Mouse (Mus musculus): ENCODE results near the gene Cenpx. TPM values are rescaled to one million over a fixed set of nuclear protein-coding genes. Genes with fewer than 3 reads are reported as not detected.

Cenpx gene
- polyA plus RNA-seq, 1 experiment from 2014 or later, result 99.1 TPM

DNA sequence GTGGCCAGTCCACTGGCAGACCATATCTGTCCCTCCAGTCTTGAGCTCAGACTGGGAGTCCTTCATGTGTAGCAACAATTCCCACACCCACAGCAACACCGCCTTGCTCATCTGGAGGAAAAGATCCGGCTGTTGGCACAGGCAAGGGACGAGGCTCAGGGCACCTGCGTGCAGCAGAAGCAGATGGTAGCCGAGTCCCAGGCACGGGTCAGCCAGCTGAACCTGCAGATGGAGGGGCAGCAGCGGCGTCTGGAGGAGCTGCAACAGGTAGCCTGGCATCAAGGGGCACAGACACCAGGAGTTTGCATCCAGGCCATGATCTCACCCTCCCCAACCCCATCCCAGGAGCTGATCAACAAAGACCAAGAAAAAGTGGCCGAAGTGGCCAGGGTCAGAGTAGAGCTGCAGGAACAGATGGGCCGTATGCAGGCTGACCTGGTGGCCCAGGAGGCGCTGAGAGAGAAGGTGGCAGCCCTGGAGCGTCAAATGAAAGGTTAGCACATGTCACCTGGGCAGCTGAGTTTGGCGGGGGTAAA is 6.4 kb upstream of the Cenpx start:
- Histone ChIP-seq H3K4me2 (ENCODE audit: low read length) (no peak overlapping the region; the same call in 1 of the 2 replicates), H3K4me1 (ENCODE audit: control insufficient read depth, insufficient read depth, low read length) (peaks cover 15% of the 10 kb centered on the region), H3K9me3 (ENCODE audit: control insufficient read depth, low read length) (no peaks in the 10 kb centered on the region), H3K27ac (replicated peaks; ENCODE audit: low read depth, low read length) (no peak overlapping the region), H3K4me3 (replicated peaks; ENCODE audit: low read depth, low read length) (no peak overlapping the region), H3K27me3 (ENCODE audit: control insufficient read depth, insufficient read depth, low read length) (no peaks in the 10 kb centered on the region), H3K9ac (replicated peaks; ENCODE audit: low read length) (no peak overlapping the region), H3K36me3 (ENCODE audit: control insufficient read depth, insufficient read depth, low read length) (peaks cover 37% of the 10 kb centered on the region)
- WGBS, result 84% methylated on average over 13 of the region's 13 CpGs
- ATAC-seq (ENCODE audit: low FRiP score, low TSS enrichment), result no peak
- DNase-seq, result no peak

DNA sequence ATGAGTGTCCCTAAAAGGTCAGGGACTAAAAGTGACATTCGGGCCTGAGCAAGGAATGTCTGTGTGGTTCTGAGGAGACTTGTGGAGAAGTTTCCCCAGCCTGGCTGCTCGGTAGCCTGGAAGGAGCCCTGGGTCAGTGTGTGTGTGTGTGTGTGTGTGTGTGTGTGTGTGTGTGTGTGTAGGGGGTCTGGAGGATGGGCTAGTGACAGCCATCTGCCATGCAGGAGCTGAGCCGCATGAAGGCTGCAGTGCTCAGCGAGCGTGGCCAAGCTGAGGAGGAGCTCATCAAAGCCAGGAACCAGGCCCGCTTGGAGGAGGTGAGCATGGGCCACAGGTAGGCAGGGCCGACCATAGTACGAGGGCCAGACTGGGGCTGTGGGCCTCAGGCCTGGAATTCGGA is 5.7 kb upstream of the Cenpx start:
- Histone ChIP-seq H3K27me3 (ENCODE audit: control insufficient read depth, insufficient read depth, low read length) (no peaks in the 10 kb centered on the region), H3K9ac (replicated peaks; ENCODE audit: low read length) (no peak overlapping the region), H3K4me1 (ENCODE audit: control insufficient read depth, insufficient read depth, low read length) (peaks cover 22% of the 10 kb centered on the region), H3K4me2 (ENCODE audit: low read length) (no peak overlapping the region), H3K9me3 (ENCODE audit: control insufficient read depth, low read length) (no peaks in the 10 kb centered on the region), H3K36me3 (ENCODE audit: control insufficient read depth, insufficient read depth, low read length) (peaks cover 37% of the 10 kb centered on the region), H3K4me3 (replicated peaks; ENCODE audit: low read depth, low read length) (no peak overlapping the region), H3K27ac (replicated peaks; ENCODE audit: low read depth, low read length) (no peak overlapping the region)
- whole genome bisulfite sequencing, result 87% methylated on average over 9 of the region's 9 CpGs
- DNase-seq (no peak), ATAC-seq (ENCODE audit: low FRiP score, low TSS enrichment) (no peak)

DNA sequence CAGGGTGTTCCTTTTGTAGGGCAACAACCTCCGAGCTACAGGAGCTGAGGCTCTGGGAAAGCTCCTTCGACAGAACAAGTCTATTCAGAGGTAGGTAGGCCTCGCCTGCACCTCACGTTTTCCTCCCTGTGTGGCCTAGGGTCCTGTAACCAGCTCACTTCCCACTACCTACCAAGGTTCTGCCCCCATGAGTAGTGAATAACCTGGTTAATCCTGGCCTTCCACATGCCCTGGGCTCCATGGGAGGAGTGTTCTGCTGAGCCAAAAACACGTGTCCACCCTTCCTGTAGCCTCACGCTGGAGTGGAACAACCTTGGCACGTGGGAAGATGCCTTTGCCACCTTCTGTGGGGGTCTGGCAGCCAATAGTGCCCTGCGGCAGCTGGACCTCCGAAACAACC is 1.6 kb upstream of the Cenpx start:
- Histone ChIP-seq H3K4me1 (ENCODE audit: control insufficient read depth, insufficient read depth, low read length) (peaks cover 19% of the 10 kb centered on the region), H3K9me3 (ENCODE audit: control insufficient read depth, low read length) (no peaks in the 10 kb centered on the region), H3K27me3 (ENCODE audit: control insufficient read depth, insufficient read depth, low read length) (no peaks in the 10 kb centered on the region), H3K9ac (replicated peaks; ENCODE audit: low read length) (no peak overlapping the region), H3K4me2 (ENCODE audit: low read length) (peak overlapping the region; percentile 98; the same call in 1 of the 2 replicates), H3K36me3 (ENCODE audit: control insufficient read depth, insufficient read depth, low read length) (peaks cover 50% of the 10 kb centered on the region), H3K4me3 (replicated peaks; ENCODE audit: low read depth, low read length) (no peak overlapping the region; the same call in 1 of the 2 replicates), H3K27ac (replicated peaks; ENCODE audit: low read depth, low read length) (no peak overlapping the region)
- no peak for ATAC-seq (ENCODE audit: low FRiP score, low TSS enrichment)
- WGBS, result 94% methylated on average over 9 of the region's 9 CpGs
- no peak for DNase-seq

DNA sequence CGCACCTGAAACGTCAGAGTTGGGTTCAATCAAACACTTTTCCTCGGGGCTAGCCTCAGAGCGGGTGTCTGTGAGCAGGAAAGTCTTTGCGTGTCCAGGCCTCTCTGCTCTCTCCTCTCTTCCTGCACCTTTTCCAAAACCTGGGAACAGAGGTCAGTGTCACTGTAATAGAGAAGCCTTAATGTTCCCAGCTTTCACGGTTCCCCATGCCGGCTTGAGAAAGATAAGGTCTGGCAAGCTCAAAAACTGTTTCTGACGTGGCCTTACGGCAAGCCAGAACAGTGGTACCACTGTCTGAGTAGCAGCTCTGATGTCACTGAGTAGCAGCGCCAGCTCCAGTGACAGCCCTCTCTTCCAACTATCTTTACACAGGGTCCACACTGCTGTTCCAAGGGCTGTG is 1.0 kb upstream of the Cenpx start:
- Histone ChIP-seq H3K4me1 (ENCODE audit: control insufficient read depth, insufficient read depth, low read length) (peaks cover 19% of the 10 kb centered on the region), H3K36me3 (ENCODE audit: control insufficient read depth, insufficient read depth, low read length) (peaks cover 52% of the 10 kb centered on the region), H3K27me3 (ENCODE audit: control insufficient read depth, insufficient read depth, low read length) (no peaks in the 10 kb centered on the region), H3K4me3 (replicated peaks; ENCODE audit: low read depth, low read length) (peak overlapping the region; percentile 59), H3K9ac (replicated peaks; ENCODE audit: low read length) (peak overlapping the region; percentile 71), H3K9me3 (ENCODE audit: control insufficient read depth, low read length) (no peaks in the 10 kb centered on the region), H3K4me2 (ENCODE audit: low read length) (peak overlapping the region; percentile 98), H3K27ac (replicated peaks; ENCODE audit: low read depth, low read length) (no peak overlapping the region; the same call in 1 of the 2 replicates)
- DNase-seq (no peak), ATAC-seq (ENCODE audit: low FRiP score, low TSS enrichment) (no peak)
- 67% methylated on average over 10 of the region's 10 CpGs for WGBS

DNA sequence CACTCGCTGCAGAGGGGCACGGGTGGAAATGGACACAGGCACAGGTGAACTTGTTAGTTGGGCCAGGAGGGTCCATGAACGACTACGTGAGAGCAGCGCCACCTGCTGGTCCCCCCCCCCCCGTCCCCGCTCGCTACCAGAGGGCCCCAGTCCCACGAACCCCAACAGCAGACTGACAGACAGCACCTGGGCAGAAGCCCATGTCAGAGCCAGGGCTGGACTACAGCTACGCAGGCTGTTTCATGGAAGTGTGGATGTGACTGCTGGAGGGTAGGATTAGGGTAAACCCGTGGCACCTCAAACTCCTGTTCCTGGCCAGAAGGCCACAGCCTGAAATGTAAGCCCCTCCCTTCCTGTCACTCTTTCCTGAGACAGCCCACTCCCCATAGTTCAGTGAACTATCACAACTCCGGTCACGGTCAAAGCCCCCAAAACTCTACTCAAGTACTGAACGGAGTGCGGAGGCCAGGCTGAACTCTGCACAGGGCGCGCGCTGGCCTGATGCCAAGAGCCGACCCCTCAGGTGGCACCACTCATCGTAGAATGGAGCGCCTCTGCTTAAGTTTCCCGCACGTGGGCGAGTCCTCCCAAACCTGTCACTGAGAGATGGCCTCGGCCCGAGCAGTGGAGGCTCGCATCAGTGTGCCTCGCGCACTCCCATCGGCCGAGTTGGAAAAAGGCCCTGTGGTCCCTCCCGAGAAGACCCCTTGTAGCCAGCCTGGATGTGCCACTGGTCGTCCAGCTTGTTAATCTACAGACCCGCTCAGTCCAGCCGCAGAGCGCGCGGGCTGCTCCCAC is 568 bp downstream of the Cenpx start:
- DNase-seq (peak; percentile 73), ATAC-seq (ENCODE audit: low FRiP score, low TSS enrichment) (peak; percentile 49)
- WGBS, result under 1% methylated on average over 38 of the region's 38 CpGs
- H3K4me3 ChIP-seq (replicated peaks; ENCODE audit: low read depth, low read length), result peak overlapping the region; percentile 59
- peak overlapping the region; percentile 79 for H3K27ac ChIP-seq (replicated peaks; ENCODE audit: low read depth, low read length)
- no peaks in the 10 kb centered on the region for H3K27me3 ChIP-seq (ENCODE audit: control insufficient read depth, insufficient read depth, low read length)
- H3K9ac ChIP-seq (replicated peaks; ENCODE audit: low read length), result peak overlapping the region; percentile 48
- peak overlapping the region; percentile 98 for H3K4me2 ChIP-seq (ENCODE audit: low read length)
- peaks cover 52% of the 10 kb centered on the region for H3K36me3 ChIP-seq (ENCODE audit: control insufficient read depth, insufficient read depth, low read length)
- H3K4me1 ChIP-seq (ENCODE audit: control insufficient read depth, insufficient read depth, low read length), result peaks cover 19% of the 10 kb centered on the region
- no peaks in the 10 kb centered on the region for H3K9me3 ChIP-seq (ENCODE audit: control insufficient read depth, low read length)

DNA sequence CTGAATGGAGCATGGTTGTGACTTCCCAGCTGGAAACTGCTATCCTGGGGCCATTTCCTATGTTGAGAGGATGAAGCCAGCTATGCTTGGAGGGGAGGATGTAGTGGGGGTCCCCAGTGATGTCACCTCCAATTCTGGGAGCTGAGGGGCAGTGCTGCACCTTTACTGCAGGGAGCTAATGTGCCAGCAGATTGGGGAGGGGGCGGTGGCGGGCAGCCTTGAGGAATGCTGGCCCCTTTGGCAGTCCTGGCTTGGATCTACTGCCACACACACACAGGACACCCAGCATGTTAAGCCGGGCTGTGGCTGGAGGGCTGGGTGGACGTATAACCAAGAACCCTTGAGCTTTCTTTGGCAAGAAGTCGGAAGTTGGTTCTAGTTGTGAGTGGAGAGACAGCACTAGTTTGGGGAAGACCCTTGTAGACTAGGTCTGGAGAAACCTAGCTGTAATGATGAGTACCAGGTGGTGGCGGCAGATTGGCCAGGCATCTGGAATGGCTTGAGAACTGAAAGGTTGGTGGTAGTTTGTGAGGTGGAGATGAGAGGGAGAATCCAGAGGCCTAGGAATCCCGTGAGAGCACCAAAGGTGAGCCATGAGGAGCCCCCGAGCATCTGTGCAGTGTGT is 1.4 kb downstream of the Cenpx start:
- Histone ChIP-seq H3K9ac (replicated peaks; ENCODE audit: low read length) (no peak overlapping the region), H3K27ac (replicated peaks; ENCODE audit: low read depth, low read length) (no peak overlapping the region), H3K36me3 (ENCODE audit: control insufficient read depth, insufficient read depth, low read length) (peaks cover 45% of the 10 kb centered on the region), H3K4me3 (replicated peaks; ENCODE audit: low read depth, low read length) (no peak overlapping the region), H3K9me3 (ENCODE audit: control insufficient read depth, low read length) (no peaks in the 10 kb centered on the region), H3K27me3 (ENCODE audit: control insufficient read depth, insufficient read depth, low read length) (no peaks in the 10 kb centered on the region), H3K4me1 (ENCODE audit: control insufficient read depth, insufficient read depth, low read length) (peaks cover 19% of the 10 kb centered on the region), H3K4me2 (ENCODE audit: low read length) (peak overlapping the region; percentile 98)
- ATAC-seq (ENCODE audit: low FRiP score, low TSS enrichment) (no peak), DNase-seq (no peak)
- WGBS, result 63% methylated on average over 8 of the region's 8 CpGs

DNA sequence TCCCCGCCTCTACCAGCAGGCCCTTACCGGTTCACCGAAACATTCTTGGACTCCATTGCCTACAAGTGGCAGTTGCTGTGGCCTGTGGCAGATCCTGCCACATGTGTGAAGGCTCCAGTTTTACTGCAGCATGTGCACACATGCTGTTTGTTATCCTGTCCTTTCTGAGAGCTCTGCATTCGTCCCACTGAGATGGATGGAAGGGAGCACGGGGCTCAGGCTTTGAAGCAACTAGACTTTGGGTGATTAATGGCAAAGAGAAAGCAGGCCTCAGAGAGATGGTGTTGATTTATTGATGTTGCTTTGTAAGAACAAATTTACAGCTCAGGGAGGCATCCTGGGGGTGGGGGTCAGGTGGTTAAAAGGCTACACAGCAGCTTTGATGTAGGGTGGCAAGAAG is 2.9 kb downstream of the Cenpx start:
- H3K36me3 ChIP-seq (ENCODE audit: control insufficient read depth, insufficient read depth, low read length), result peaks cover 37% of the 10 kb centered on the region
- WGBS, result 84% methylated on average over 5 of the region's 5 CpGs
- no peak overlapping the region for H3K4me2 ChIP-seq (ENCODE audit: low read length)
- no peak overlapping the region for H3K27ac ChIP-seq (replicated peaks; ENCODE audit: low read depth, low read length)
- H3K9ac ChIP-seq (replicated peaks; ENCODE audit: low read length), result no peak overlapping the region
- no peak for DNase-seq
- H3K4me1 ChIP-seq (ENCODE audit: control insufficient read depth, insufficient read depth, low read length), result peaks cover 24% of the 10 kb centered on the region
- ATAC-seq (ENCODE audit: low FRiP score, low TSS enrichment), result no peak
- no peaks in the 10 kb centered on the region for H3K27me3 ChIP-seq (ENCODE audit: control insufficient read depth, insufficient read depth, low read length)
- no peak overlapping the region for H3K4me3 ChIP-seq (replicated peaks; ENCODE audit: low read depth, low read length)
- no peaks in the 10 kb centered on the region for H3K9me3 ChIP-seq (ENCODE audit: control insufficient read depth, low read length)

DNA sequence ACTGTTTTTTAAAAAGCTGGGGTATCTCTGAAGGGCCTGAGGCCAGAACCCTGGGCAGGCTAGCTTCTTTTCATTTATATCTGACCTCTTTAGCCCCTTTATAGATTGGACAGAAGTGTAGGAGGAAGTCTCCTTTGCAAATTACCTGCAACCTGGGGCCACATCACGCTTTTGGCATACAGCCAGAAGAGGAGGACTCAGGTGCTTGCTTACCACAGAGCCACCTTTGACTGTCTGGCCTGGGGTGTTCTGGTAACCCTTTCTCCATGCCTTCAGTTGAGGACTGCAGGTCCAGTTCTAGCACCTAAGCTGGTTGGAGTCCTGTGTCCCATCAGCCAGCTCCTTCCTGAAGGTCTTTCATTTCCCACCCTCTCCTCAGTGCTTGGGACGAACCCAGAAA is 4.0 kb downstream of the Cenpx start:
- no peaks in the 10 kb centered on the region for H3K27me3 ChIP-seq (ENCODE audit: control insufficient read depth, insufficient read depth, low read length)
- WGBS, result 82% methylated on average over 2 of the region's 2 CpGs
- H3K4me3 ChIP-seq (replicated peaks; ENCODE audit: low read depth, low read length), result no peak overlapping the region
- no peak for DNase-seq
- ATAC-seq (ENCODE audit: low FRiP score, low TSS enrichment), result no peak
- no peak overlapping the region for H3K4me2 ChIP-seq (ENCODE audit: low read length)
- peaks cover 30% of the 10 kb centered on the region for H3K4me1 ChIP-seq (ENCODE audit: control insufficient read depth, insufficient read depth, low read length)
- H3K36me3 ChIP-seq (ENCODE audit: control insufficient read depth, insufficient read depth, low read length), result peaks cover 33% of the 10 kb centered on the region
- no peak overlapping the region for H3K9ac ChIP-seq (replicated peaks; ENCODE audit: low read length)
- H3K27ac ChIP-seq (replicated peaks; ENCODE audit: low read depth, low read length), result no peak overlapping the region
- H3K9me3 ChIP-seq (ENCODE audit: control insufficient read depth, low read length), result no peaks in the 10 kb centered on the region
